Mouse (Mus musculus): Measurements from ENCODE around the gene AU021092. TPM values are rescaled to one million over a fixed set of nuclear protein-coding genes. Genes with fewer than 3 reads are reported as not detected.

The AU021092 gene
- polyA plus RNA-seq, 1 experiment from 2014 or later: 4.4 TPM

- no peak for DNase-seq (ENCODE audit: low spot score)
- no peak for ATAC-seq (replicated peaks; ENCODE audit: low FRiP score)
- no peak overlapping the region for H3K9ac ChIP-seq (ENCODE audit: low read length)
- no peak overlapping the region for H3K4me2 ChIP-seq (ENCODE audit: low read depth, low read length, severe bottlenecking)
- H3K27ac ChIP-seq (ENCODE audit: low read depth, low read length): no peak overlapping the region
- WGBS: 88% methylated on average over 18 of the region's 18 CpGs
- H3K4me1 ChIP-seq (replicated peaks; ENCODE audit: control insufficient read depth, insufficient read depth, low read length): no peaks in the 10 kb centered on the region
- H3K27me3 ChIP-seq (ENCODE audit: control insufficient read depth, insufficient read depth, low read length): no peaks in the 10 kb centered on the region
- H3K4me3 ChIP-seq (ENCODE audit: low read depth, low read length): no peak overlapping the region
- H3K9me3 ChIP-seq (ENCODE audit: control insufficient read depth, low read length): no peaks in the 10 kb centered on the region
- no peaks in the 10 kb centered on the region for H3K36me3 ChIP-seq (ENCODE audit: control insufficient read depth, insufficient read depth, low read length)
Observed at GRCm38 (mm10) chr16:5183310-5183975, 38.7 kb downstream of the AU021092 start.

GRCm38 (mm10) chr16:5172636-5173035, 49.5 kb downstream of the AU021092 start:
- Histone ChIP-seq H3K4me1 (replicated peaks; ENCODE audit: control insufficient read depth, insufficient read depth, low read length) (no peaks in the 10 kb centered on the region), H3K27me3 (ENCODE audit: control insufficient read depth, insufficient read depth, low read length) (no peaks in the 10 kb centered on the region), H3K4me2 (ENCODE audit: low read depth, low read length, severe bottlenecking) (no peak overlapping the region), H3K36me3 (ENCODE audit: control insufficient read depth, insufficient read depth, low read length) (no peaks in the 10 kb centered on the region), H3K27ac (ENCODE audit: low read depth, low read length) (no peak overlapping the region), H3K9me3 (ENCODE audit: control insufficient read depth, low read length) (no peaks in the 10 kb centered on the region), H3K9ac (ENCODE audit: low read length) (no peak overlapping the region), H3K4me3 (ENCODE audit: low read depth, low read length) (no peak overlapping the region)
- DNase-seq (ENCODE audit: low spot score) (no peak), ATAC-seq (replicated peaks; ENCODE audit: low FRiP score) (no peak)
- 98% methylated on average over 6 of the region's 6 CpGs for WGBS

GRCm38 (mm10) chr16:5168829-5169228, 53.3 kb downstream of the AU021092 start:
- WGBS: 76% methylated on average over 5 of the region's 5 CpGs
- Histone ChIP-seq H3K27me3 (ENCODE audit: control insufficient read depth, insufficient read depth, low read length) (no peaks in the 10 kb centered on the region), H3K9ac (ENCODE audit: low read length) (no peak overlapping the region), H3K4me1 (replicated peaks; ENCODE audit: control insufficient read depth, insufficient read depth, low read length) (no peaks in the 10 kb centered on the region), H3K4me3 (ENCODE audit: low read depth, low read length) (no peak overlapping the region), H3K27ac (ENCODE audit: low read depth, low read length) (no peak overlapping the region), H3K4me2 (ENCODE audit: low read depth, low read length, severe bottlenecking) (no peak overlapping the region), H3K36me3 (ENCODE audit: control insufficient read depth, insufficient read depth, low read length) (no peaks in the 10 kb centered on the region), H3K9me3 (ENCODE audit: control insufficient read depth, low read length) (no peaks in the 10 kb centered on the region)
- ATAC-seq (replicated peaks; ENCODE audit: low FRiP score) (no peak), DNase-seq (ENCODE audit: low spot score) (no peak)

GRCm38 (mm10) chr16:5168038-5168437, 54.1 kb downstream of the AU021092 start:
- Histone ChIP-seq H3K36me3 (ENCODE audit: control insufficient read depth, insufficient read depth, low read length) (no peaks in the 10 kb centered on the region), H3K4me2 (ENCODE audit: low read depth, low read length, severe bottlenecking) (no peak overlapping the region), H3K4me1 (replicated peaks; ENCODE audit: control insufficient read depth, insufficient read depth, low read length) (no peaks in the 10 kb centered on the region), H3K9me3 (ENCODE audit: control insufficient read depth, low read length) (no peaks in the 10 kb centered on the region), H3K27me3 (ENCODE audit: control insufficient read depth, insufficient read depth, low read length) (no peaks in the 10 kb centered on the region), H3K9ac (ENCODE audit: low read length) (no peak overlapping the region), H3K4me3 (ENCODE audit: low read depth, low read length) (no peak overlapping the region), H3K27ac (ENCODE audit: low read depth, low read length) (no peak overlapping the region)
- DNase-seq (ENCODE audit: low spot score) (no peak), ATAC-seq (replicated peaks; ENCODE audit: low FRiP score) (no peak)
- 87% methylated on average over 2 of the region's 2 CpGs for WGBS

- Histone ChIP-seq H3K27ac (ENCODE audit: low read depth, low read length) (no peak overlapping the region), H3K9ac (ENCODE audit: low read length) (no peak overlapping the region), H3K9me3 (ENCODE audit: control insufficient read depth, low read length) (no peaks in the 10 kb centered on the region), H3K4me2 (ENCODE audit: low read depth, low read length, severe bottlenecking) (no peak overlapping the region), H3K36me3 (ENCODE audit: control insufficient read depth, insufficient read depth, low read length) (no peaks in the 10 kb centered on the region), H3K4me3 (ENCODE audit: low read depth, low read length) (no peak overlapping the region), H3K27me3 (ENCODE audit: control insufficient read depth, insufficient read depth, low read length) (no peaks in the 10 kb centered on the region), H3K4me1 (replicated peaks; ENCODE audit: control insufficient read depth, insufficient read depth, low read length) (no peaks in the 10 kb centered on the region)
- DNase-seq (ENCODE audit: low spot score) (no peak), ATAC-seq (replicated peaks; ENCODE audit: low FRiP score) (no peak)
- 87% methylated on average over 6 of the region's 6 CpGs for WGBS
Observed at GRCm38 (mm10) chr16:5164327-5164726, 57.8 kb downstream of the AU021092 start.

Small RNAs within 50 kb of the gene (microRNA-seq; reads per million reads assigned to microRNA genes)
- not detected for gene Gm23689 (ENCODE audit: insufficient number of aligned reads)
- not detected for gene Gm26095 (ENCODE audit: insufficient number of aligned reads)
- gene Mir6364 (ENCODE audit: insufficient number of aligned reads): not detected

Other genes starting within 250 kb of the AU021092 start
- gene Sept12, start 224.4 kb downstream of the AU021092 start, polyA plus RNA-seq (2014; fragmentation: Nextera tagmentation; extraction: Ambion mirVana): not detected in 2 replicates
- 2.0 TPM in 1 of 2 replicates, not detected in the other for gene Smim22, start 215.0 kb downstream of the AU021092 start, polyA plus RNA-seq (2014; fragmentation: Nextera tagmentation; extraction: Ambion mirVana)
- 74.1 and 81.6 TPM in 2 replicates for gene Rogdi, start 208.7 kb downstream of the AU021092 start, polyA plus RNA-seq (2014; fragmentation: Nextera tagmentation; extraction: Ambion mirVana)
- 174 and 184 TPM in 2 replicates for gene Glyr1, start 172.4 kb downstream of the AU021092 start, polyA plus RNA-seq (2014; fragmentation: Nextera tagmentation; extraction: Ambion mirVana)
- gene Ubn1, start 172.2 kb downstream of the AU021092 start, polyA plus RNA-seq (2014; fragmentation: Nextera tagmentation; extraction: Ambion mirVana): 25.2 and 25.4 TPM in 2 replicates
- gene Ppl, start 89.9 kb downstream of the AU021092 start, polyA plus RNA-seq (2014; fragmentation: Nextera tagmentation; extraction: Ambion mirVana): 1.3 and 1.5 TPM in 2 replicates
- 0.11 and 0.16 TPM in 2 replicates for gene Sec14l5, start 75.2 kb downstream of the AU021092 start, polyA plus RNA-seq (2014; fragmentation: Nextera tagmentation; extraction: Ambion mirVana)
- gene Nagpa, start 18.3 kb downstream of the AU021092 start, polyA plus RNA-seq (2014; fragmentation: Nextera tagmentation; extraction: Ambion mirVana): 10.7 and 12.5 TPM in 2 replicates
- gene Alg1, start 11.3 kb upstream of the AU021092 start, polyA plus RNA-seq (2014; fragmentation: Nextera tagmentation; extraction: Ambion mirVana): 22.1 and 23.7 TPM in 2 replicates
- gene Eef2kmt, start 33.7 kb upstream of the AU021092 start, polyA plus RNA-seq (2014; fragmentation: Nextera tagmentation; extraction: Ambion mirVana): 15.9 and 16.1 TPM in 2 replicates